Mouse (Mus musculus) granulocyte monocyte progenitor cell, adult 5-6 weeks (primary cell): ENCODE results near the gene Hoxa4. TPM values are rescaled to one million over a fixed set of nuclear protein-coding genes. Genes with fewer than 3 reads are reported as not detected.

ENCODE experiments used
- ATAC-seq: replicated peaks from 2 replicates; pipeline ENCODE4 v1.8.0; 2016; ENCODE audit warnings: mild to moderate bottlenecking, moderate TSS enrichment, inconsistent platforms; ENCODE audit not compliant: poor library complexity, severe bottlenecking
- total RNA-seq, 2 experiments: library from RNA; stranded (forward) in 1 of 2; stranded (reverse) in 1 of 2; fragments of 200-712, 200-1000 nt in 1 of 2; fragments of >200 nt in 1 of 2; fragmentation: Nextera tagmentation in 1 of 2; gene quantifications; 2 replicates each; pipeline ENCODE4 v1.2.3; 2014 to 2017

Gene Hoxa4
- 0.15 and 1.5 TPM in 2 replicates for total RNA-seq (2014; fragmentation: Nextera tagmentation)
- 0.17 and 0.41 TPM in 2 replicates for total RNA-seq (2017)

DNA sequence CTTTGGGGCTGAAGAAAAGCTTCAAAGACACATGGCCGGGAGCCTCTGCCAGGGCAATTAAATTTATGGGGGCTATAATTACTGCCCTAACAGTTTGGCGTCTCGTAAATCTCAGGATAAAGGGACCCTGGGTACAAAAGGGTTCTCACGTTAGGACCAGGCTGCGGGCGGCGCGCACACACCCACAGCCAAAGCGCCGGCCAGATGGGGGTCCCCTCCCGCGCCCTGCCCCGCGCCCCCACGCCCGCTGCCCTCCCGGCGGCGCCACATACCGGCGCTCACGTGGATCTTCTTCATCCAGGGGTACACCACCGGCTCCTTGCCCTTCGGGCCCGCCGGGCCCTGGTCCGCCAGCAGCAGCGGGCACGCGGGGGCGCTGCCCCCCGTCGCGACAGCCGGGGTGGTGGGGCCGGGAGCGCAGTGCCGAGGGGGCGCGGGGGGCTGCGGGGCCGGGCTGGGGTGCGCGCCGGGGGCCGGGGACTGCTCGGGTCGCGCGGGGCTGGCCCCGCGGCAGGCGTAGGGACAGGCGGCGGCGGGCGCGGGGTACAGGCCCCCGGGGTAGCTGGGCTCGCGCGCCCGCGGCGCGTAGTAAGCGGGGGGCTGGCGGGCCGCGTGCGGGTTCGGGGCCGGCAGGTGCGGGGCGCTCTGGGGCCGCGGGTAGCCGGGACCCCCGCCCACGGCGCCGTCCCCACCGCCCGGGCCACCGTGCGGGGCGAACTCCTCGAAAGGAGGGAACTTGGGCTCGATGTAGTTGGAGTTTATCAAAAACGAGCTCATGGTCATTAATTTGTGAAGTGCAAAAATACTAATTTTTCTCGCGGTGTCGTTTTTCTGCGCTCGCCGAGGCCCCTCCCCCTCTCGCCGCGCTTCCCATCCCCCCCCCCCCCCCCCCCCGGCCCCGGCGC lies at the start of gene Hoxa4:
Gene Hoxa4 (minus strand): TSS at position 848 of the 905 bp plus-strand sequence.
- ATAC-seq, result peak; percentile 18; the same call in 1 of the 2 replicates

DNA sequence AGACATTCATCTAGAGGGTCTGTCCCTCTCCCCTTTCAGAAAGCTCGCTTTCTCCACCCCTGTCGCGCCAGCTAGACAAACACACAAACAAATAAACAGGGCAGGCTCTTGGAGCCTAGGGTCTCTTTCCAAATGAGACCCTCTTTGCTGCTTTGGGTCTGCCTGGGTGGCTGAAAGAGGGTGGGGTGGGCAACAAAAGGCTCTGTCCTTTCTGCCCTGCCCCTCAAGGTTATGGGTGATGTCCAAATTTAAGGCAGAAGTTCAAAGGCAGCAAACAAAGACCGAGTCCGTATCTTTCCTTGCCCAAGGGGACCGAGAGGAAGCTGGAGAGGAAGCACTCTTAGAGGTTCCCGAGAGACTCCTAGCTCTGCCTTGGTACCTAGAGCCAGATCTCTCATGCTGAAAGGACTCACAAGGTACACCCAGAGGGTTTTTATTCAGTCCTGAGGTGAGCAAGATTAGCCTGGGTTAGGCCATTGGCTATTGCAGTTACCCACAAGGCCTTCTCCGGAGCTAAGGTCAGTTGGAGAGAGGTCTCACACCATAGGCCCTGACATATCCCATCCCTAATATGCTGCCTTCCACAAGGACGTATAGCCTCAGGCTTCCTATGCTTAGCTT lies 49.6 kb upstream of the Hoxa4 start:
- no peak for ATAC-seq

DNA sequence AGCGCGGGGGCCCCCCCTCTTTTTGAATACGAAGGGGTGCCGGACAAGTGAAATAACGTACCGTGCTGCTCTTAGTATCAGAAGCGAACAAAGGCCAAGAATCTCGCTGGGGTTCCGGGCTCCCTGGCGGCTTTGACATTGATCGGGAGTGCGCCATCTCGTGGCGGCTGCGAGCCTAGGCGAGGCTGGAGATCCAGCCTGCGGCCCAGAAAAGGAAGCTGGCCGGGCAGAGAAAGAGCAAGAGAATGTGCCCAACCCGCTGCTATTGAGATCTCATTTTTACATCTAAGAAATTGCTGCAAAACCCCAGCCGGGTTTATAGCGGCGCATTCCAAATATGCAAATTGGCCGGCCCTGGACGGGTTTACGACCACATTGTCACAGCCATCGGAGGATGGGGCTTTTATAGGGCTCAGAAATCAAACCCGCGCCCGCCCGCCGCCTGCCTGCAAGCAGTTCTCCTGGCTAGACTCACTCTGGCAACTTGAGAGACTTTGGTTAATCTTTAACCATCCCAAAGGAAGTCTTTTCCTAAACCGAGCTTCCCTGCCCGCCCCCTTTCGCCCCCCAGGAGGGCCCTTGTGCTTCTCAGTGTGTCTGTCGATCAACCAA lies 48.9 kb upstream of the Hoxa4 start, which contains the start of gene Hoxa10:
Gene Hoxa10 (minus strand): TSS at position 466 of the 612 bp plus-strand sequence.
- ATAC-seq, result peak; percentile 83

DNA sequence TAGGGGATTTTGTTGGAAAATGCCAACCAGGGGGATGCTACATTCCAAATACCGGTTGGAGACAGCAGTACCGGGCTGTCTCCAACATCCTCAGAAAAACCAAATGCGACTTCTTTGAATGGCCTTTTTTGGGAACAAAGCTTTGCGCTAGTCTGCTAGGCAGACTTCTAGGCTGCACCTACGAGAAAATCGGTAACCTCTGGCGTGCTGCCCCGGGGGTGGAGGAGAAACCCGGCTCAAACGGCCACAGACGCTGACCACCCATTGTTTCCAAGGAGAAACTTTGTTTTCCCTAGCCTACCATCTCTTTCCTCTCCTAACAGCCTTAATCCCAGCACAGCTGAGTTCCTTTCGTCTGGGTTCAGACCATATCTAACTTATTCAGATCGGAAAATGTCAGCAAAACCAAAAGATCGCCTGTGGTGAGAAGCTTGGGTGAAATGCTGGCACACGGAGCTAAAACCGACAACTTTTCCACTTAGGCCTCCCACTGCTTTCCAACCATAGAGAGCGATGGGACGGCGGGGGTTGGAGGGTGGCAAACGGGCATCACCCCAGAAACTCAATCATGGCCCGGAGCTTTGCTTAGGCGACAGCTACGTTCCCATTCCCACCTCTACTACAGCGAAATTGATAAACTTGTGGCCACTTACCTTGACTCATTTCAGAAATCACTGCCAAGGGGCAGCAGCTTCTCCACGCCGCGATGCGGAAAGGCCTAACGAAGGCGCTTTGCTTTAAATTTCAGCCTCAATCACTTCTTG lies 48.3 kb upstream of the Hoxa4 start:
- no peak for ATAC-seq

DNA sequence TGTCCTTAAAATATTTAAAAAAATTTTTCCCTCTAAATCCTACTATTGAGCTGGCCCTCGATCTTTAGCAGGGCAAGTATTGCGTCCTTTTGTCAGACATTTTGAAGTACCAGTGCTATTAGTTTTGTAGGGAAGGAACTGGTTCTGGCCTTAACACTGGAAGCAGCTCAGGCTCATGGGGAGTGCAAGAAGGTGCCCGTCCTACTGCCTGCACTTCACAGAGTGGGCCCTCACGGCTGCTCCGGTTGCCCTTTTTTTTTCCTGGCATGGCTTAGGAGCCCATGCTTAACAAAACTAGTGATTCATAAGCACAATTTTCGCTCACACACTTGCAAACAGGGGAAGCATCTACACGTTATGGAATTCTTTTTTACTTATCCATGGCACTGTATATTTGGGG lies 47.4 kb upstream of the Hoxa4 start:
- no peak for ATAC-seq

DNA sequence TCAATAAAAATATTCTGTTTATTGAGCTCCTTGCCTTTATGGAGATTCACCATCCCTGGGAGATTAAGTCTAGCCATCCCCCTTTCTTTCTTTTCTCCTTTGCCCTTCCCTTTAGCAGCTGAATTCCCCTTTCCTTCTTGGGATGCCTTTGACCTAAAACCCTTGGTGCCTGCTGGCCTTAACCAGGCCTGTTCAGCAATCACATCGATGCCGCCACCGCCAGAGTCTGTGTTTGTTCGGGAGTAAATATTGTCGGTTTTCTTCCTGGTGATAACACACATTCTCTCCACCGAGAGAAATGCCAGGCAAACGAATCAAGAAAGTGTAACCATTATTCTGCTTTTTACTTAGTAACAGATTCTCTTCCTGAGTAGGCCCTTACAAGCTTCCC lies 46.6 kb upstream of the Hoxa4 start:
- no peak for ATAC-seq

DNA sequence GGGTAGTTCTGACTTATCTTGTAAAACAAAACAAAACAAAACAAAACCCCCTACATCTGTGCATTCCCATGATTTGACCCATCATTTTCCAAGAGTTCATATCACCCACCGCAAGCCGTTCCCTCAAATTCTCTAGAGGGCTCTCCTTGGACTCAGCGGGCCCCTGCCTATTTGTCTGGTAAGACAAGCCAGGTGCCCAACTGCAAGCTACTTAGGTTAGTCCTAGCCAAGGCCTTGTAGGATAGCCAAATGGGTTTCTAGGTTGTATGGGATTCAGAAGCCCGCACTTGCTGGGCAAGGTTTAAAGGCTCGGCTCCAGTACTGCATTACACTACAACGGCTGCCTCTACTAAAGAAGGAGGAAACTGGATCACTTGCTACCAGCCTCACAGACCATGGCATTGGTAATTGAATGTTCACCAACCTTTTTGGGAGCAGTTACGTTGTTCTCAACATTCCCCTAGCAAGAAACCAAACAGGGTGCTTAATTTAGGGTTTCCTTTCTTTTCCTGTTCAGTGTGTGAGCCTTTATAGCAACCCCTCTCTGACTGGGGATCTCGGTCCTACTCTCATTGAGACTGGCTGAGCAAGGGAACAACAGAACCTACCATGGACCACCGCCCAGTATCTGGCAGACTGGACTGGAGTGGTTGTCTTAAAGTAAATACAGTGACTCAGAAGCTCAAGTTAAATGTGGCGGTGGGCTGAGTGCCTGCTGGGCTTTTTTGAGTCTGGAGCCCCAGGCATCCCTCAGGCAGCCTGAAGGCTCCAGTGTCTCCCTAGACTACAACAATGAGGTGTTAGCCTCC lies 46.0 kb upstream of the Hoxa4 start:
- ATAC-seq, result no peak

DNA sequence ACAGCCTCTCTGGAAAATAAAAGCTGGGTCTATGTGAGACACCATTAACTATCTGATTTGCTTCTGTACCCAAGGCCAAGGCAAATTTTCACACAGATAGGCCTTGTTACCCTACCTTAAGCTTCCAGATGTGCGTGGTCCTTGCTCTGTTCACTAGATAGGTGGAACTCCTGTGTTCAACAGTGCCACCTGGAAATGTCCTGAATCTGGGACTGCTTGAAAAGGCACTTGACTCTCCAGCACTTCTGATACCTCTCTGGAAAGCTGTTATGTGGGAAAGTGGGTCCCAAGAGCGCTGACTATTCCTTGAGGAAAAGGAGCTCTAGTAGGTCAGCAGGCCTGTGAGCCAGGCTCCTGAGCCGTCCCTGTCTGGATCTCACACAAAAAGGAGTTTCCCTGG lies 45.3 kb upstream of the Hoxa4 start:
- no peak for ATAC-seq

DNA sequence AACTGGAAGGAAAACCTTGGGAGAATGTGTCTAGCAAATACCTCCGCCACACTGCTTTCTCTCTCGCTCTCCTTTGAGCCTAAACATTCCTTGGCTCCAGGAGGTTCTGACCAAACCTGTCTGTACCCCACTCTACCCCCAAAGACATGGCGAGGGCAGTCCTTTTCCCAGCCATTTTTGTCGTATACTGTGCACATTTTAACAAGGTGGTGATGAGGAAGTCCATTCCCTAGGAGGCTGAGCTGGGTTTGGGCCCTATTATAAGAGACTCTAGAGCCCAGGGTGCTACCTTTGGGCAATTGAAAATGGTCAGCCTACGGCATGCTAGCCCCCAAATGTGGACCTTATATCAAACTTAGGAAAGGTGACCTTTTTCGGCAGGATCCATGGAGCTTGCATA lies 44.3 kb upstream of the Hoxa4 start:
- no peak for ATAC-seq

DNA sequence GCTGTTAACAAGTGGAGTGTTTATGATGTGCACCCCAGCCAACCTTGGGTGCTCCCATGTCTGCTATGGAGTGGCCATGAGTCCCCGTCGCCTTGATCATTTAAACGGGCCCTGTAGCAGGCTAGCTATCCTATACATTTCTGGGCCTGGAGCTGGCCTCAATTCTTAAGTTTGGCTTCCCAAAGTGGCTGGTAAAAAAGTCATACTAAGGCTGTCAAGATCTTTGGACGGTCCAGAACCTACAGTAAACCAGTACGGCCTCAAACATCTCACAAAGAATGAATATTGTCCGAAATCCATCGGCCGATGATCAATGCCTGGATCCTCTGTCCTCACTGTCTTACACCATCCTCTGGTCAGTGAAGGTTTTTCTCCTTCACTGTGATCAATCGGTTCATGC lies 43.7 kb upstream of the Hoxa4 start:
- no peak for ATAC-seq

DNA sequence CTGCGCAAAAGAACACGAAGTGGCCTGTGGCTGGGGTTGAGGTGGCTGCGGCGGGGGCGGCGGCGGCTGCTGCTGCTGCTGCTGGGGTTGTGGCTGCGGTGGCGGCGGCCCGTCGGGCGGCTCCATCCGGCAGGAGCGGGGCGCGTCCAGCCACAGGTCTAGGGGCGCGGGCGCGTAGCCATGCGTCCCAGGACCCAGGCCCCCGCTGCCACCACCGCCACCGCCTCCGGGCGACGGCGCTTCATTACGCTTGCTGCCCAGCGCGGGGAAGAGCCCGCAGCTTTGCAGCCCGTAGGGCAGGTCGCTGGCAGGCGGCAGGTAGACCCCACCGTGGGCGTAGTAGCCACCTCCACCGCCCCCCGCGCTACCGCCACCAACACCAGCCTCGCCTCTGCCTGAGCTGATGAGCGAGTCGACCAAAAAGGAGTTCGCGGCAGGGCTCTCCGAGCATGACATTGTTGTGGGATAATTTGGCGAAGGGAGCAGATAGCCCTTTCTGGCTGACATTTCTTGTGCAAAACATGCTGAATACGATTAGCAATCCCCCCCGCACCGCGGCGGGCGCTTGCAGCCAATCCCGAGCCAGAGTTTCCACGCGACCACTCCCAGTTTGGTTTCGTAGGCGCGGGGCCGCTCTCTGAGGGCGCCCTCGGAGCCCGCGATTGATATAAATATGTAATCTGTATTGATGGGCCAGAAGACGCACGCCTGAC lies 43.0 kb upstream of the Hoxa4 start:
- ATAC-seq, result 0 out of 2 replicates have a peak, but pooled peaks have one; percentile 2

DNA sequence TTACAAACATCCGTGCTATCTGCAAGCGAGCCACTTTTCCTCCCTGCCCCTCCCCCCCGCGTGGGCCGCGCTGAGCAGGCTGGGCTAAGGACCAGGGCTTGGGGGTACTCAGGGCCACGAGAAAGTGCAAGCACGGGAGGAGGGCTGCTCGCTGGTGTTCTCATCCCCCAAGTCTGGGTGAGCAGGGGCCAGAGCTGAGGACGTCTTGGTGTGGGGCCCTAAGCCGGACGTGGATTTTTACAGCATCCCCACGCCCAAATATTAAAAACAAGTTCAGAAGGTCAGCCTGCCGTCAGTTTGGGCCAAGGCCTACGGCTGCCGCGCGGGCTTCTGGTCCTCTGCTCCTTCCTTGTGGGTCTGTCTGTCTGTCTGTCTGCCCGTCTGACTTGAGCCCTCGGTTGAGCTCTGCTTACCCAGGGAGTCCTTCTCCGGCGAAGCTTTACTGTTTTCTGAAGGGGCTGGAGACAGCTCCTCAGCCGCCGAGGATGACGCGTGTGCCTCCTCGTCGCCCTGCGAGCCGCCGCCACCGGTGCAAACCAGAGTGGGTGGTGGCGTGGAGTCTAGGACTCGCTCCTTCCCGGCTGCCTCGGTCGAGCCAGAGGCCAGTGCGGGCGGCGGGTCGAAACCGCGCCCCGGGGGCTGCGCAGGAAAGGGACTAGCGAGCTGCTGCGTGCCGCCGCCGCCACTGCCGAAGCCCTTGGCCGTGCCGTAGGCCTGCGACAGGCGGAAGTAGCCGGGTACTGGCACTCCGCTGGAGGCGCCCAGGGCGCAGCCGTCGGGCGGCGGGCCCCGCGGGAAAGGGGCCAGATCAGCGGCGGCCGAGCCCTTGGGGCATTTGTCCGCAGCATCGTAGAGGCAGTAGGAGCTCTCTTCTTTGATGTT lies 42.2 kb upstream of the Hoxa4 start:
- ATAC-seq, result peak; percentile 55

DNA sequence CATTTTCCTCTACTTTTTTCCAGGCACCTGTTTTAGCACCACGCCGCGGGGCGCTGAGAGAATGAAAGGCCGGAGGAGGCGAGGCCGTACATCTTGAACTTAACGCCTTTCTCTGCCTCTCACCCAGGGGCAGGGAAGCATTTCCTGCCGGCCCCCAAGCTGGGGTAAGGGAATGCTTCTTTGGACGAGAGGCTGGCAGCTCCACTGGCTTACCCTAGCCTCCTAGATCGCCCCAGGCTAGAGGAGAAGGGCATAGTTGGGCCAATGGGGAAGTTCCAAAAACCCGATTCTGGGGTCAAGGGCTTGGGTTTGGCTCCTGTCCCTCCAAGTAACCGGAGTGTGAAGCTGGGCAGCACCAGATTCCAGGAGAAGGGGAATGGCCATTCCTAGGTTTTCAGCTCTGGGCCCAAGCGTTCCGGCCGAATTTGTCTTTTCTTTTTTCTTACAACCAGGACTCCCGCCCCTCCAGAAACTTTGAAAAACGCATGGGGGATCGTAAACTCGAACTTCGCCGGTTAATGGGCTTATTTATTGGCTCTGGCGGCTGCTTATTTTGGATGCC lies 41.5 kb upstream of the Hoxa4 start:
- ATAC-seq, result no peak

DNA sequence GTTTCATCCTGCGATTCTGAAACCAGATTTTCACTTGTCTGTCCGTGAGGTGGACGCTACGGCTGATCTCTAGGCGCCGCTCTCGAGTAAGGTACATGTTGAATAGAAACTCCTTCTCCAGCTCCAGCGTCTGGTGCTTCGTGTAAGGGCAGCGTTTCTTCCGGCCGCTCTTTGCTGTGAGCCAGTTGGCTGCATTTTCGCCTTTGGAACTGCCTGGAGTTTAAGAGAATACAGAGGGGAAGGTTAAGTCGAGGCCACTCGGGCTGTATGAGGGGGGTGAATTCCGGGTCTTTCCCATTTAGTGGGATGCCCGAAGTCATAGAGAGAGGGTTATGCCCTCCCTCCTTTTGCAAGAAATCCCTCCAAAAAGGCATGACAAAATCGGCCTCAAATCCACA lies 41.0 kb upstream of the Hoxa4 start:
- ATAC-seq, result no peak

DNA sequence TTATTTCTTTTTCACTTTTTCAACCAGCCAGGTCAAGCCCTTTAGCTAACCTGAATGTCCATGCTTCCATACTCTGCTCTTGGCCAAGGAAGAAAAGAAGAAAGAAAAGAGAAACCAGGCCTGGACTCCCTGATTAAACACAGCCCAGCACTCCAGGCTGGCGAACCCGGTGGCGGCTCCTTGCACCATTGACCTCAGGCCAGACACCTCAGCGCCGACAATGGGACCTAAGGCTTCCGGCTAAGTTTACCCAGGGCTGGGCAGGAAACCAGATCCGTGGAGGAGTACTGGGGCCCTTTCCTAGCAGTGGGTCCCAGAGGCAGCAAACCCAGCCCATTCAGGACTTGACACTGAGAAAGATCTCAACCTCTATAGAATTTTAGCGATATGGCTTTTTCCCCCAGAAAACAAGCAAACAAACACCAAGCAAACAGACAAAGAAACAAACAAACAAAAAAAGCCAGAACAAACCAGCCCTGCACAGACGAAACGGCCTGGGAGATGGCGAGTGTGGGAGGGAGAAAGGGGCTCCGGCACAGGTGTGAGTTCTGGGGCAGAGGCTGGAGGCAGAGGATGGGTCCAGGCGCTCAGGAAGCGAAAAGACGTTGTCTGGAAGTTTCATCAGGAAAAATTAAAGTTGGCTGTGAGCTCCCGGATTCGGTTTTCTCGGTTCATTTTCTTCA lies 40.5 kb upstream of the Hoxa4 start:
- no peak for ATAC-seq

DNA sequence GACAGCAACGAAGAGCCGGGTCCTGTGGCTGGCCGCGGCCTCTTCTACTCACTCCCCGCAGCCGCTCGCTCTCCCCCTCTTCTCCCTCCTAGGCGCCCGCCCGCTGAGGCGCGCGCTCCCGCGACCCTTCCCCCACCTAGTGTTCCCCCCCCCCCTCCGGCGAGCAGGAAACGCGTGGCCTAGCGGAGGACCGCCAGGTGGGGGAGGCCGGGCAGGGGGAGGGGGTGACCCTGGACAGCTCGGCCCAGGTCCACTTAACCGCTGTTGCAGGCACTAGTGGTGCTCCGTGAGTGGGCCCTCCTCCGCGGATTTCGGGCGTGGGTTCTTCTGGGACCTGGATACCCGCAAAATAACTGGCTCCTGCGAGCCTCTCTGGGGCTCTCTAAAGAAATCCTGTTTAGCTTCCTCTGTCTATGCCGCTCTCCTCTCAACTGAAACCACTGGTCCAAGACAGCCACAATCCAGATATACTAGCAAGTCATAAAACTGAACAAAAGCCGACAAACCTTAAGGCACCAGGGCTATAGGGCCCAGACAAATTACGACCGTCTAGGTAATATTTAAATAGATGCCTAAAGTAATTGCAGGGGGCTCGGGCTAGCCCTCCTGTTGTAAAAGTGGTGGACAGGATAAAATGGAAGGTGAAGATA lies 39.1 kb upstream of the Hoxa4 start, which contains the start of gene Hoxa9:
Gene Hoxa9 (minus strand): TSS at position 574 of the 650 bp plus-strand sequence.
- no peak for ATAC-seq
